Mouse (Mus musculus): ENCODE data around the gene Cckbr. TPM values are rescaled to one million over a fixed set of nuclear protein-coding genes. Genes with fewer than 3 reads are reported as not detected.

Gene Cckbr
- total and polyA plus RNA-seq, 3 experiments: not detected

- Histone ChIP-seq H3K36me3 (ENCODE audit: control insufficient read depth in 1 of 2, insufficient read depth in 2 of 2, low read length in 2 of 2) (no peaks in the 10 kb centered on the region; a peak in 1 of 4 replicates), H3K9me3 (replicated peaks; ENCODE audit: insufficient read depth, low read length) (no peaks in the 10 kb centered on the region), H3K27ac (ENCODE audit: control insufficient read depth, low read depth, low read length) (no peak overlapping the region), H3K27me3 (ENCODE audit: control insufficient read depth in 1 of 2, insufficient read depth in 2 of 2, low read length in 2 of 2) (no peaks in the 10 kb centered on the region), H3K9ac (ENCODE audit: control insufficient read depth, low read depth, low read length, poor library complexity, severe bottlenecking) (no peak overlapping the region), H3K79me2 (ENCODE audit: control insufficient read depth, insufficient read depth, low read length, poor library complexity) (no peaks in the 10 kb centered on the region), H3K4me3 (ENCODE audit: control insufficient read depth in 1 of 2, insufficient read depth in 1 of 2, low read depth in 2 of 2, low read length in 2 of 2) (no peak overlapping the region), H3K4me1 (ENCODE audit: control insufficient read depth in 1 of 2, insufficient read depth in 2 of 2, low read length in 2 of 2) (no peaks in the 10 kb centered on the region)
- no peak for DNase-seq (ENCODE audit: low read depth, low spot score)
- TF ChIP-seq NELFE (IDR thresholded peaks at IDR 0.05; ENCODE audit: low read depth, low read length) (no peak), MAFK (IDR thresholded peaks at IDR 0.05; ENCODE audit: borderline replicate concordance, low read depth, low read length) (no peak), NRF1 (IDR thresholded peaks at IDR 0.05; ENCODE audit: insufficient read depth, low read depth, low read length, poor library complexity, severe bottlenecking) (no peak), E2F4 (IDR thresholded peaks at IDR 0.05; ENCODE audit: borderline replicate concordance, low read depth, low read length) (no peak)
These were observed 37.8 kb upstream of the Cckbr start for GRCm38 (mm10) chr7:105387696-105388095.

- no peak overlapping the region for H3K27ac ChIP-seq (ENCODE audit: control insufficient read depth, low read depth, low read length)
- H3K36me3 ChIP-seq (ENCODE audit: control insufficient read depth in 1 of 2, insufficient read depth in 2 of 2, low read length in 2 of 2): no peaks in the 10 kb centered on the region; a peak in 2 of 4 replicates
These were observed 35.3 kb upstream of the Cckbr start for GRCm38 (mm10) chr7:105390236-105390635.

GRCm38 (mm10) chr7:105394606-105395005, 30.9 kb upstream of the Cckbr start:
- DNase-seq (ENCODE audit: low read depth, low spot score): no peak
- TF ChIP-seq GATA1 (IDR thresholded peaks at IDR 0.05; ENCODE audit: low read depth, low read length) (no peak), ZC3H11A (IDR thresholded peaks at IDR 0.05; ENCODE audit: low read depth, low read length) (no peak), E2F4 (IDR thresholded peaks at IDR 0.05; ENCODE audit: borderline replicate concordance, low read depth, low read length) (no peak), POLR2A (IDR thresholded peaks at IDR 0.05; ENCODE audit: control insufficient read depth in 1 of 2, insufficient read depth in 1 of 2, low read depth in 1 of 2, low read length in 2 of 2, poor library complexity in 1 of 2) (no peak), USF1 (IDR thresholded peaks at IDR 0.05; ENCODE audit: low read depth, low read length) (no peak), ZKSCAN1 (IDR thresholded peaks at IDR 0.05; ENCODE audit: low read depth, low read length) (no peak), UBTF (IDR thresholded peaks at IDR 0.05; ENCODE audit: borderline replicate concordance, insufficient read depth, low read depth, low read length) (no peak), ZNF384 (IDR thresholded peaks at IDR 0.05; ENCODE audit: low read depth, low read length) (no peak), BHLHE40 (IDR thresholded peaks at IDR 0.05; ENCODE audit: borderline replicate concordance, low read depth, low read length) (no peak)
- H3K36me3 ChIP-seq (ENCODE audit: control insufficient read depth in 1 of 2, insufficient read depth in 2 of 2, low read length in 2 of 2): peaks cover 0 to 23% of the 10 kb centered on the region in 2 experiments; a peak in 3 of 4 replicates
- no peaks in the 10 kb centered on the region for H3K9me3 ChIP-seq (replicated peaks; ENCODE audit: insufficient read depth, low read length)
- H3K27ac ChIP-seq (ENCODE audit: control insufficient read depth, low read depth, low read length): no peak overlapping the region
- H3K27me3 ChIP-seq (ENCODE audit: control insufficient read depth in 1 of 2, insufficient read depth in 2 of 2, low read length in 2 of 2): no peaks in the 10 kb centered on the region
- H3K4me1 ChIP-seq (ENCODE audit: control insufficient read depth in 1 of 2, insufficient read depth in 2 of 2, low read length in 2 of 2): peaks cover 0 to 11% of the 10 kb centered on the region in 2 experiments; a peak in 2 of 4 replicates
- no peak overlapping the region for H3K9ac ChIP-seq (ENCODE audit: control insufficient read depth, low read depth, low read length, poor library complexity, severe bottlenecking)
- H3K4me3 ChIP-seq (ENCODE audit: control insufficient read depth in 1 of 2, insufficient read depth in 1 of 2, low read depth in 2 of 2, low read length in 2 of 2): no peak overlapping the region
- H3K79me2 ChIP-seq (ENCODE audit: control insufficient read depth, insufficient read depth, low read length, poor library complexity): no peaks in the 10 kb centered on the region; the same call in 1 of the 2 replicates

More at GRCm38 (mm10) chr7:105390236-105390635, 35.3 kb upstream of the Cckbr start:
- no peak overlapping the region for H3K4me3 ChIP-seq (ENCODE audit: control insufficient read depth in 1 of 2, insufficient read depth in 1 of 2, low read depth in 2 of 2, low read length in 2 of 2)
- no peak for TF ChIP-seq RCOR1 (IDR thresholded peaks at IDR 0.05; ENCODE audit: low read depth, low read length)
- TF ChIP-seq HCFC1 (IDR thresholded peaks at IDR 0.05; ENCODE audit: low read depth, low read length): no peak
- no peak for TF ChIP-seq BHLHE40 (IDR thresholded peaks at IDR 0.05; ENCODE audit: borderline replicate concordance, low read depth, low read length)
- no peak for TF ChIP-seq MAFK (IDR thresholded peaks at IDR 0.05; ENCODE audit: borderline replicate concordance, low read depth, low read length)
- H3K27me3 ChIP-seq (ENCODE audit: control insufficient read depth in 1 of 2, insufficient read depth in 2 of 2, low read length in 2 of 2): no peaks in the 10 kb centered on the region
- H3K9me3 ChIP-seq (replicated peaks; ENCODE audit: insufficient read depth, low read length): no peaks in the 10 kb centered on the region
- no peaks in the 10 kb centered on the region for H3K79me2 ChIP-seq (ENCODE audit: control insufficient read depth, insufficient read depth, low read length, poor library complexity)
- DNase-seq (ENCODE audit: low read depth, low spot score): no peak
- no peaks in the 10 kb centered on the region for H3K4me1 ChIP-seq (ENCODE audit: control insufficient read depth in 1 of 2, insufficient read depth in 2 of 2, low read length in 2 of 2)
- H3K9ac ChIP-seq (ENCODE audit: control insufficient read depth, low read depth, low read length, poor library complexity, severe bottlenecking): no peak overlapping the region
